Mouse (Mus musculus): Measurements from ENCODE around the gene Ap3d1. TPM values are rescaled to one million over a fixed set of nuclear protein-coding genes. Genes with fewer than 3 reads are reported as not detected.

Ap3d1 gene
- polyA plus RNA-seq, 1 experiment from 2014 or later, result 57.6 TPM

GRCm38 (mm10) chr10:80658194-80658840, 83.7 kb downstream of the Ap3d1 start:
- Histone ChIP-seq H3K27me3 (ENCODE audit: control insufficient read depth, insufficient read depth, low read length) (no peaks in the 10 kb centered on the region), H3K36me3 (replicated peaks; ENCODE audit: control insufficient read depth, insufficient read depth, low read depth, low read length) (no peaks in the 10 kb centered on the region), H3K9me3 (replicated peaks; ENCODE audit: control insufficient read depth, low read length) (no peaks in the 10 kb centered on the region), H3K4me3 (ENCODE audit: low read depth, low read length) (no peak overlapping the region), H3K4me1 (ENCODE audit: control insufficient read depth, insufficient read depth, low read length) (peaks cover 2% of the 10 kb centered on the region; the same call in 1 of the 2 replicates), H3K27ac (replicated peaks; ENCODE audit: low read depth, low read length) (no peak overlapping the region), H3K9ac (replicated peaks; ENCODE audit: low read length) (no peak overlapping the region), H3K4me2 (ENCODE audit: low read depth, low read length) (no peak overlapping the region)
- DNase-seq (ENCODE audit: low spot score) (no peak), ATAC-seq (replicated peaks; ENCODE audit: insufficient number of reproducible peaks, low FRiP score, low TSS enrichment, low read depth) (no peak)
- WGBS, result 89% methylated on average over 14 of the region's 14 CpGs

Other genes with a start within 250 kb of the Ap3d1 start
- 0.22 and 0.43 TPM in 2 replicates for gene Onecut3, start 247.4 kb downstream of the Ap3d1 start, polyA plus RNA-seq (2014; fragmentation: Nextera tagmentation; extraction: Ambion mirVana)
- 0.28 and 0.36 TPM in 2 replicates for gene Atp8b3, start 203.1 kb downstream of the Ap3d1 start, polyA plus RNA-seq (2014; fragmentation: Nextera tagmentation; extraction: Ambion mirVana)
- 17.1 and 20.6 TPM in 2 replicates for gene Rexo1, start 180.7 kb downstream of the Ap3d1 start, polyA plus RNA-seq (2014; fragmentation: Nextera tagmentation; extraction: Ambion mirVana)
- gene Klf16, start 164.9 kb downstream of the Ap3d1 start, polyA plus RNA-seq (2014; fragmentation: Nextera tagmentation; extraction: Ambion mirVana), result 4.5 and 5.5 TPM in 2 replicates
- gene Abhd17a, start 151.9 kb downstream of the Ap3d1 start, polyA plus RNA-seq (2014; fragmentation: Nextera tagmentation; extraction: Ambion mirVana), result 94.8 and 111 TPM in 2 replicates
- gene Scamp4, start 139.4 kb downstream of the Ap3d1 start, polyA plus RNA-seq (2014; fragmentation: Nextera tagmentation; extraction: Ambion mirVana), result 62.4 and 64.9 TPM in 2 replicates
- 5.7 and 5.8 TPM in 2 replicates for gene Adat3, start 139.4 kb downstream of the Ap3d1 start, polyA plus RNA-seq (2014; fragmentation: Nextera tagmentation; extraction: Ambion mirVana)
- gene Gm49322, start 136.2 kb downstream of the Ap3d1 start, polyA plus RNA-seq (2014; fragmentation: Nextera tagmentation; extraction: Ambion mirVana), result 1.4 and 1.5 TPM in 2 replicates
- 93.4 and 97.9 TPM in 2 replicates for gene Csnk1g2, start 119.4 kb downstream of the Ap3d1 start, polyA plus RNA-seq (2014; fragmentation: Nextera tagmentation; extraction: Ambion mirVana)
- gene Btbd2, start 85.2 kb downstream of the Ap3d1 start, polyA plus RNA-seq (2014; fragmentation: Nextera tagmentation; extraction: Ambion mirVana), result 53.5 and 56.3 TPM in 2 replicates
- gene Mknk2, start 64.2 kb downstream of the Ap3d1 start, polyA plus RNA-seq (2014; fragmentation: Nextera tagmentation; extraction: Ambion mirVana), result 63.7 and 67.0 TPM in 2 replicates
- gene Mob3a, start 40.3 kb downstream of the Ap3d1 start, polyA plus RNA-seq (2014; fragmentation: Nextera tagmentation; extraction: Ambion mirVana), result 42.3 and 45.0 TPM in 2 replicates
- 4.8 and 7.6 TPM in 2 replicates for gene Izumo4, start 40.1 kb downstream of the Ap3d1 start, polyA plus RNA-seq (2014; fragmentation: Nextera tagmentation; extraction: Ambion mirVana)
- gene Dot1l, start 12.9 kb upstream of the Ap3d1 start, polyA plus RNA-seq (2014; fragmentation: Nextera tagmentation; extraction: Ambion mirVana), result 13.8 and 16.6 TPM in 2 replicates
- 92.6 and 93.9 TPM in 2 replicates for gene Sf3a2, start 55.9 kb upstream of the Ap3d1 start, polyA plus RNA-seq (2014; fragmentation: Nextera tagmentation; extraction: Ambion mirVana)
- 119 and 137 TPM in 2 replicates for gene Plekhj1, start 56.4 kb upstream of the Ap3d1 start, polyA plus RNA-seq (2014; fragmentation: Nextera tagmentation; extraction: Ambion mirVana)
- gene Amh, start 63.0 kb upstream of the Ap3d1 start, polyA plus RNA-seq (2014; fragmentation: Nextera tagmentation; extraction: Ambion mirVana), result not detected in 2 replicates
- 0.60 and 1.2 TPM in 2 replicates for gene Jsrp1, start 71.2 kb upstream of the Ap3d1 start, polyA plus RNA-seq (2014; fragmentation: Nextera tagmentation; extraction: Ambion mirVana)
- 1,818 and 1,942 TPM in 2 replicates for gene Oaz1, start 84.4 kb upstream of the Ap3d1 start, polyA plus RNA-seq (2014; fragmentation: Nextera tagmentation; extraction: Ambion mirVana)
- gene Lingo3, start 101.8 kb upstream of the Ap3d1 start, polyA plus RNA-seq (2014; fragmentation: Nextera tagmentation; extraction: Ambion mirVana), result 0.49 and 0.67 TPM in 2 replicates
- gene Lsm7, start 112.9 kb upstream of the Ap3d1 start, polyA plus RNA-seq (2014; fragmentation: Nextera tagmentation; extraction: Ambion mirVana), result 282 and 329 TPM in 2 replicates
- gene Sppl2b, start 113.0 kb upstream of the Ap3d1 start, polyA plus RNA-seq (2014; fragmentation: Nextera tagmentation; extraction: Ambion mirVana), result 17.1 and 19.7 TPM in 2 replicates
- 0.06 TPM in 2 replicates for gene Tmprss9, start 129.6 kb upstream of the Ap3d1 start, polyA plus RNA-seq (2014; fragmentation: Nextera tagmentation; extraction: Ambion mirVana)
- 266 and 347 TPM in 2 replicates for gene Timm13, start 158.7 kb upstream of the Ap3d1 start, polyA plus RNA-seq (2014; fragmentation: Nextera tagmentation; extraction: Ambion mirVana)
- 18.4 and 19.4 TPM in 2 replicates for gene Lmnb2, start 176.0 kb upstream of the Ap3d1 start, polyA plus RNA-seq (2014; fragmentation: Nextera tagmentation; extraction: Ambion mirVana)
- 9.9 and 11.6 TPM in 2 replicates for gene Gadd45b, start 187.8 kb upstream of the Ap3d1 start, polyA plus RNA-seq (2014; fragmentation: Nextera tagmentation; extraction: Ambion mirVana)